Mouse (Mus musculus) urinary bladder, postnatal 14 days (tissue): ENCODE results near the gene Taok1.
"Not testable (repeated sequence)": the region's sequence is repeated elsewhere in the genome, so short reads cannot be mapped to it uniquely, and the experiment has no call there.

Experiments
- DNase-seq: peaks from one replicate; pipeline ENCODE4 v3.0.0; 2021; ENCODE audit warnings: low spot score

The Taok1 gene

DNA sequence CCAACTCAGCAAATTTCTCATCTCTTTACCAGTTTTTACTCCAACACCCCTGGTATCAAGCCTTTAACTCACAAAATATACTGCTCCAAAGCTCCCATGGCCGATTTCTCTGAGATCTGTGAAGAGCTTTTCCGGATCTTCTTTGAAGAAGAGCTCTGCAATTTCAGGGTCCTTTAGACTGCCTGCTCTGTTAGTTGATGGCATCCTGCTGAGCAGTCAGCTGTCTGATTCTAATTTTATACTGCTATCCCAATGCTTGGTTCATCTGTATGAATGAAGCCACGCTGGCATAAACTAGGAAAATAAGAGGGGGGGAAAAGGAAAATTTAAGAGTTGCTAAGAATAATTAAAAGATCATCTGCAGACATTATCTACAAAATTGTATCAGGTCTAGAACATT is 22.4 kb downstream of the Taok1 start:
- no peak for DNase-seq

DNA sequence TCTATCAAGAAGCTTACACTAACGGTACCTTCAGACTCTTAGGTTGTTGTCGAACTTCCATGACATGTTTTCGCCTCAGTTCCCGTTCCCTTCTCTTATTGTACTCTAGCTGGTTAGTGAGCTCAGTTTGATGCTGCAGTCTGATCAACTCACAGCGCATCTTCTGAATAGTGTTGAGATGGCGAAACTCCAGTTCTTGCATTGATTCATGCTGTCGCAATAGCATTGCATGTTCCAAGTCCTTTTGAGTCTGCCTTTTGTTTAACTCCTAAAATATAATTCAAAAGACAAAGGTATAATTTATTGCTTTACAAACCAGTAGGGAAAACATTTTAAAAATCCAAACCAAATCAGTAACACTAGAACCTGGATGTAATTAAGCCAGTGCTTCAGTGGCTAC is 62.4 kb downstream of the Taok1 start:
- DNase-seq: no peak

DNA sequence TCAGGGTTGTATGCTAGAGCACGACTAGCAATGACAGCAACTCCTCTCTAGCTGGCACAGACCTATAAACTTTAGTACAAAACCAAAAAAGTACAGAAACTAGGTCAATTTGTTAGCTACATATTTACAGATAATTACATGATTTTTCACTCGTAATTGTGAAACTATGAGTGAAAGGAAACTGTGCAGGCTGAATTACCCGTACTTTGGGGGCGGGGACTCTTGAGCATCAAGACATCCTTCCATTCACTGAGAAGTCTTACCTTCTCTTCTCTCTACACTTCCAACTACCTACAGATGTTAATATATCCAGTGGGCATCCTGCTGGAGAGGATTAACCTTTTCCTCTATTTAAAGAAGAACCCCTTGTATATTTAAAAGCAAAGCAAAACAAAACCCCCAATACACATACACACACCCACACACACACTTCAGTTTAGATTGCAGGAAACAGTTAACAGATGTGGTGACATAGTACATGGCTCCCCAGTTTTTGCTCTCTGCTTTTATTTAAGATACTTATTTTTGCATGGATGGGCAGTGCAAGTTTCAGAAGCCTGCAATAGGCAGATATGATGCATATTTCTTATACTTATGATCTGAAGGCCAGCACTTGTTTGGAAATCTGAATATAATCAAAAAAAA is 75.3 kb downstream of the Taok1 start:
- DNase-seq: no peak

DNA sequence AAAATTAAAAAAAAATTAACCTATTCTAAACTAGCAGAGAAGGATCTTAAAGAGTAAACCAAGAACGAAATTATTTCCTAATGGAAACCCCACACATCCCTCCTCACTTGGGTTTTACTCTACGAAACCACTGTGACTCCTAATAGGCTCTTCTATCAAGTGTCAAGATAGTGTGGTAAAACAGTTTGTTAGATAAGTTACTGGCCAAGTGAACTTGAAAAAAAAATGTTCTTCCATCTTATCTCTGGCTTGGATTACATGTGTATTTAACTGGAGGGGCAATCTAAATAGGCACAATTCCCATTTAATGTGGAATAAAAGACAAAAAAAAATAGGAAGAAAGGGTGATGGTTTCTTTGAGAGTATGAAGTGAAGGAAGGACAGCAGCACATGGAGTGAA is 76.8 kb downstream of the Taok1 start:
- DNase-seq: no peak

DNA sequence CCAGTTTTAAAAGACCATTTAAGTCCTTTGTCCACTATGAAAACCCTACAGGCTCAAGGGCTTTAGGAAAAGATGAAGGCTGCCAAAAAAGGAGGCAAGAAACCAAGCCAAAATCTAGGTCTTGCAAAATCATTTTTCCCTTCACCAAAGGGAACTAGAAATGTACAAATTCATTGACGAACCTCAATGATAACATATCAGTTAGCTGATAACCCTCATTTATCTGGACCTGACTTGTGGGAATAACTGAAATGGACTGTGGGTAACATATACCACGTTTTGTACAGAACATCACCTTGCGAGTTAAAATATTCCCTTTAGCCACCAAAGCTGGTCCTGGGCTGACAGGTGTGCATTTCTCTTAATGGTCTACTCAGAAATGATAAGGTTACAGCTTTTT is 78.0 kb downstream of the Taok1 start:
- no peak for DNase-seq

DNA sequence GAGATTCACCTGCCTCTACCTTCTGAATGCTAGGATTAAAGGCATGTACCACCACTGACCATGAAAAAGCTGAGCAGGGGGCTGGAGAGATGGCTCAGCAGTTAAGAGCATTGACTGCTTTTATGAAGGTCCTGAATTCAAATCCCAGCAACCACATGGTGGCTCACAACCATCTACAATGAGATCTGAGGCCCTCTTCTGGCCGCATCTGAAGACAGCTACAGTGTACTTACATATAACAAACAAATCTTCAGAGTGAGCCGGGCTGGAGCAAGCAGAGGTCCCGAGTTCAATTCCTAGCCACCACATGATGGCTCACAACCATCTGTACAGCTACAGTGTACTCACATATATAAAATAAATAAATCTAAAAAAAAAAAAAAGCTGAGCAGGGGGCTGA is 79.2 kb downstream of the Taok1 start:
- DNase-seq: not testable (repeated sequence)

DNA sequence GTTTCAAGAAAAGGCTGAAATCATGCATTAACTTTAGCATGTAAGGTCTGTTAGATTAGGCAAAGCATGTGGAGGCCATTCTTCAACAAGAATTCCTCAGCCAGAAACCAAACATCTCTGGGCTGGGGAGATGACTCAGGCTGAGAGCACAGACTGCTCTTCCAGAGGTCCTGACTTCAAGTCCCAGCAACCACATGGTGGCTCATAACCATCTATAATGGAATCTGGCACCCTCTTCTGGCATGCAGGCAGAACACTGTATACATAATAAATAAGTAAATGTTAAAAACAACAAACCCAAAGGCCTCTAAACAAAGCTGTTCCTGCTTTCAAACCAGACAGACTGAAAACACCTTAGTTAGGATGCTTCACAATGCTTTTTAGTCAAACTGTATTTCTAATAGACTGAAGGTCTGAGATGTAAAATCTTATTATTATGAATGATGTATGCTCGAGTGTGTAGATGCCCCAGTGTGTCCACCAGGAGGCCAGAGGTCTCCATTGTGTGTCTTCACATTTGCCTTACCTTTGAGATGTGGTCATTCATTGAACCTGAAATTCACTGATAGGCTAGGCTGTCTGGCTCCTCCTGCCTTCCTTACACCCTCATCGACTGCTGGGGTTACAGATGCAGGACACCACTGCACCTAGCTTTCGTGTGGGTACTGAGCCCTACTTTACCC is 81.7 kb downstream of the Taok1 start:
- no peak for DNase-seq

DNA sequence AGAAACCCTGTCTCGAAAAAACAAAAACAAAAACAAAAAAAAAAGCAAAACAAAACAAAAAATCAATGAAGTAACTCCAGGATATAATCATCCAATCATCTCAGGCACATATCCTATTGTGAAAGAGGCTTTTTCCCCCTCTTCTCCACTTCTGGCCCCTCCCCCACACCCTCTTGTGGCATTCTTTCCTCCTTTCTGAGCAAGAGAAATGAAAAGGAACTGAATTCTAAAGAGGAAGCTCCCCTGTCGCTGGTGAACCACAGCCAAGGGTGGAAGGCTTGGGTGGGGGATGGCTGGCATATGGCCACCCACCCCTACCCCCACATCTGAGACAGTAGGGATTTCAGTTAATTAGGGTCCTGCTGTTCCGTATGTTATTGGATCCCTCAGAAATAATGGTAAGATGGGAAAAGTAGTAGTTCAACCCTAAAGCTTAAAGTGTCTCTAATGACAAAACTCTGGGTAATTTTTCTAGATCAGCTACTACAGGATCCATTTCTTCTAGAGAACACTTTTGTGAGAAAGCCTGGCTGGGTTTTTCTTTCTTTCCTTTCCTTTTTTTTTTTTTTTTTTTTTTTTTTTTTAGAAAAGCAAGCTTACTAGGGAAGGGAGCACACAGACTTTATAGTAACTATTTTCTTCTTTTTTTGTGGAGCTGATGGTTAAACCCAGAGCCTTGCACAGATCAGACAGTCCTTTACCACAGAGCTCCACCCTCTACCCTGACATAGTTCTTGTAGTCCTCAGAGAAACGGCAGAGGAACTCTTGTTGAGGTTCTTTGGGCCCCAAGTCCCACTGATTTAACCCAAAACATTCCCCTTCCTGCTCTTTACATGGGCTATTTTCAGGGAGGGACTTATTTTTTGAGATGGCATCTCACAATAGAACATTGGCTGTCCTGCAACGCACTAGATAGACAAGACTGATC is 86.8 kb downstream of the Taok1 start:
- DNase-seq: peak; percentile 41

DNA sequence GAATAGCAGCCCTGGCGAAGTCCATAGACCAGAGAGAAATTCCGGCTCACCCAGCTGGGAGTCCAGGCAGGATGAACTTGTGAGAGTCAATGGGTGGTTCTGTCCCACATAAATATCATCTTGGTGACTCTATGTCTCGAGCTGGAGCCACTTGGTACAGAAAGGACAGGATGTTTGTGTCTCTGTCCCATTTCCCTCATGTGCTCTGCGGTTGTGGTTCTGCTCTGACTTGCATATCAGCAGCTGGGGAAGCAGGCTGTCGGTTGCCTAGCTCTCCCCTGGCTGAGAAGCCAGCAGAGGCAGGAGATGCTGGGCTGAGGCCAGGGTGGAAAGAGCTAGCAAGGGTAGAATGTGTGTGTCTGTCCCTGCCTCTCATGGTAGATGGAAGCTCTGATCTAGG is 88.6 kb downstream of the Taok1 start, which contains the start of gene Gm10392:
Gene Gm10392, minus strand, starts transcription at position 156 of the 400 bp plus-strand sequence.
- no peak for DNase-seq

DNA sequence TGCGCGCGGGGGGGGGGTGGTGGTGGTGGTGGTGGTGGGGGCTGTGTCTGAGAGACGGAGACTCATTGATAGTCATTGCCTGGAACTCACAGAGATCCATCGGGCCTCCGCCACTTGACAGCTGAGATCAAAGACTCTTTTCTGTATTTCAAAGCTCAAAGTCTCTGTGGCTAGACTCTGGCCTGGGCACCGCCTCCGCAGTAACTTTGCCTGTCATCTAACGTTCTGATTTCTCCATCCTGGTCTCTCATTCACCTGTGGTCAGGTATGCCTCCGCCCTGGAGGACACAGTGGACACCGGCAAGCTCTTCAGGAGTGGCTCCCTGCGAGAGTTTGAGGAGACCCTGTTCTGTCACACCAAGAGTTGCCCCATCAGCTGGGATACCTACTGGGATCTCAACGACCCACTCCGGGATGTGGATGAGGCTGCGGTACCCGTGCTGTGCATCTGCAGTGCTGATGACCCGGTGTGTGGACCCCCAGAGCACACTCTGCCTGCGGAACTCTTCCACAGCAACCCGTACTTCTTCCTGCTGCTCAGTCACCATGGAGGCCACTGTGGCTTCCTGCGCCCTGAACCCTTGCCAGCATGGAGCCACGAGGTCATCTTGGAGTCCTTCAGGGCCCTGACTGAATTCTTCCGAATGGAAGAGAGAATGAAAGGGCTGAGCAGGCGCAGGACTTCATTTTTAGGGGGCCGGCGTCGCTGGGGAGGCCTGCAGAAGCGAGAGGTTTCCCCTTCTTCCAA is 89.4 kb downstream of the Taok1 start:
- no peak for DNase-seq

DNA sequence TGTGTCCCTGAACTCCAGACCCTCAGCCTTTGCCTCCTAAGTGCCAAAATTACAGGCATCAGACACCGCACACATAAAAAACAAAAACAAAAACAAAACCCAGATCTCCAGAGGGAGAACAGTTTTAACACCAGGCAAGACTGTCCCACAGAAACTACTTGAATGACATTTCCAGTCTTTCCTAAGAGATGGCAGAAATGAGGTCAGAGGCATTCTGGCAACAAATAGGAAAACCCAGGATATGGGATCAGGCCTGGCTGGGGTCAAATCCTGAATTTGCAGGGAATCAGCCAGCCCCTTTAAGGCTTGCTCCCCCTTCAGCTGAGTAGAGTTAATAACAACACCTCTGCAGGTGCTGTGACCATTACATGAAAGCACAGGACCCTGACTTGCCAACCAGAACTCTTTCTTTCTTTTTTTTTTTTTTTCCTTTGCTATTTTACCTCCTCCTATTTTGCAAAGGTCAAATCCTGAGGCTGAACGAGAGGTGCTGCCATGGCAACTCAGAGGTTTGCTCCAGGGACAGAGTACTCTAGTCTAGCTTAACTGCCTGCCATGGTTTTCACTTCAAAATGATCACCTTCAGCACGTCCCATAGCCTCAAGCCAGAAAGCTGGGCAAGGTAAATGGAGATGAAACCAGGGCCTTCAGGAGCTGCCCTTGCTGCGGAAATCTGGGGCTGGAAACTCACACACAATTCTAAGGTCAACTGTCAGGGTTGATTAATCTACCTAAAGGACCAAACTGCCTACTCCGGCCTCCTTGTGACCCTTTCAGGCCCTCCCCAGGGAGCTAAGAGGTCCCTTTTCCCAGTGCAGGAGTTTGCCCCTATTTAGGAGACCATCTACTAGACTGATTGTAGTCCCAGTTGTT is 90.8 kb downstream of the Taok1 start:
- DNase-seq: no peak

DNA sequence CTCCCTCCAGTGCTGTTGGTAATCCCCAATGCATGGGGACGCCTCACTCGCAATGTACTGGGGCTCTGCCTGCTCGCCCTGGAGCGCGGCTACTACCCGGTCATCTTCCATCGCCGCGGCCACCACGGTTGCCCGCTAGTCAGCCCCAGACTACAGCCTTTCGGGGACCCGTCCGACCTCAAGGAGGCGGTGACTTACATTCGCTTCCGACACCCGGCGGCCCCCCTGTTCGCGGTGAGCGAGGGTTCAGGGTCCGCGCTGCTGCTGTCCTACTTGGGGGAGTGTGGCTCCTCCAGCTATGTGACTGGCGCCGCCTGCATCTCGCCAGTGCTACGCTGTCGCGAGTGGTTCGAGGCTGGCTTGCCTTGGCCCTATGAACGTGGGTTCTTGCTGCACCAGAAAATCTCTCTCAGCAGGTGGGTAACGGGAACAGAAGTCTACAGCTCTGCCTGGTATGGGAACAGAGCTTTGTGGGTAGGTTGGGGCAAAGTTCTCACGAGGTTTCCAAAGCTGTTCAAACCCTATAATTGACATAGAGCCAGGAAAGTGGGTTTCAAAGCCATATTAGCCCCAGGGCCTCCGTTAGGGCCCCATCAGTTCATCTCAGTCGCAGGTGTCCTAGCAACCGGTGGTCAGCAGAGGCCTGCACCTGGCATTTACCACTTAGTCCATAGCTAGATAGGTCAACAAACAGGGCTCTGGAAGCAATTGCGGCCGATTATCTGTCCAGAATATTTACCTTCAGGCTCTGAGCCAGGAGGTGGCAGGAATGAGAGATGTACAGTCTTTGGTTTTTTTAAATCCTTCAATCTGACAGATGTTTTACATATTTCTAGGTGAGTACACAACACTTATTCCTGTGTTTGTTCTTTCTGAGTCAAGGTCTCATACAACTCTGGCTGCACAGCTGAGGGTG is 91.7 kb downstream of the Taok1 start, which contains the start of gene Trp53i13:
Gene Trp53i13, minus strand, starts transcription at position 344 of the 916 bp plus-strand sequence.
- DNase-seq: peak; percentile 12

DNA sequence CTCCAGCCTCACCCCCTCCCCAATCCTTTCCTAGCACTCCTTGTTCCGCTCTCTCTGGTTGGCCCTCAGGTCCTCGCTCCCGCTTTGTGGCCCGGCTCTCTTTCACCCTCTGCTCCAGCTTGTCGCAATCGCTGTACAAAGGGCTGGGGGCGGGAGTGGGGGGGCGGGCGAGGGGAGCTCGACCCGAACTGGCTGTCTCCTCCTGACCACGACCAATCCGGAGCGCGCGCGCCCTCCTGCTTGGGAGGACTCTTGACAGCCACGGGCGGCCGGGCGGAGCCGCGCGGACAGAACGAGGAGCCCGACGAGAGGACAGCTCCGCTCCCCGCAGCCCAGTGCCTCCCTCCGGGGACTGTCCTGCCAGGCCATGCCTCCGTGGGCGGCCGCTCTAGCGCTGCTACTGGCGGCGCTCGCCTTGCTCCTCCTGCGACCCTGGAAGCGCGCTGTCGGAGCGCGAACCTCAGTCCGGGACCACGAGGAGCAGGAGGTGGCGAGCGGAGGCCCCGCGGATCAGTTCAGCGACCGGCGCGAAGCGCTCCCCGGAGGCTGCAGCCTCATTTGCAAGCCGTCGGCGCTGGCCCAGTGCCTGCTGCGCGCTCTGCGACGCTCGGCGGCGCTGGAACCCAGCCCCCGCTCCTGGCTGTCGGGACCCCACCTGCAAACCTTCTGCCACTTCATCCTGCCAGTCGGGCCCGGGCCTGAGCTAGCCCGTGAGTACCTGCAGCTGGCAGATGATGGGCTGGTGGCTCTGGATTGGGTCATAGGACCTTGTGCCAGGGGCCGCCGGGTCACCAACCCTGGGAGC is 92.6 kb downstream of the Taok1 start, which contains the start of gene Abhd15:
Gene Abhd15, plus strand, starts transcription at position 290 of the 805 bp plus-strand sequence.
- DNase-seq: peak; percentile 79

DNA sequence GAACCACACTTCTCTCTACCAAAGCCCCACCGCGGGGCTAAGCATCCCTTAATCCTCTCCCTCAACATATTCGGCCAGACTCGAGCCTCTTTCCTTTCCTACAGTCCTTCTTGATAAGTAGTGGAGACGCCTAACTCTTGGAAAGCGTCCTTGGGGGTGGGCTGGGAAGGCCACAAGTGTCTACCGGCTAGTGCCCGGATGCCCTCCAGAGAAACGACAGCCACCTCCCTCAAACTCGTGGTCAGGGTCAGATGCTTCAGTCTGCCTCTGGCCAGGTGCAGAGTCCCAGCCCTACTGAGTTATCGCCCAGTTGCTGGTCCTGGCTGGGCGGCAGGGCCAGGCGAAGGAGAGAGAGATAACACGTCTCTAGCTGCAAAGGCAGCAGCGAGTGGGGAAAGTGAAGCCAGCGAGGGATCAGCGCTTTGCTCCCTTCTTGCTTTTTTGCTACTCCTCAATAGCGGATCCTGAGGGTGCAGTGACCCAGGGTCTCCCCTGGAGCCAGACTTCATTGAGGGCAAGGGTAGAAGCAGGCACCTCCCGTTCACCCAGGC is 93.3 kb downstream of the Taok1 start:
- no peak for DNase-seq

DNA sequence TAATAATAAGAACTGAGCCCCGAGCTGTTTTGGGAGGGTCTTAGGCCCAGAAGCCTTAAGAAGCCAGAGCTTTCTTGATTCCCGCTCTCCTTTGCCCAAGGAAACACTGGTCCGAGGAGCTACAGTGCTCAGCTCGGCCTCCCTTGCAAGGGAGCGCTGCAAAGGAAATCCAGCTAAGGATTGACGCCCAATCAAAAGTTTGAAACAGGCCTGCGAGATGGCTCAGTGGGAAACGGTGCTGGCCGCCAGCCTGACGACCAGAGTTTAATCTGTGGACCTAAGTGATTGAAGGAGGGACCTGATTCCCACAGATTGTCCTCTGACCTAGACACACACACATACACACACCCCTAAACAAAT is 93.8 kb downstream of the Taok1 start:
- DNase-seq: no peak

DNA sequence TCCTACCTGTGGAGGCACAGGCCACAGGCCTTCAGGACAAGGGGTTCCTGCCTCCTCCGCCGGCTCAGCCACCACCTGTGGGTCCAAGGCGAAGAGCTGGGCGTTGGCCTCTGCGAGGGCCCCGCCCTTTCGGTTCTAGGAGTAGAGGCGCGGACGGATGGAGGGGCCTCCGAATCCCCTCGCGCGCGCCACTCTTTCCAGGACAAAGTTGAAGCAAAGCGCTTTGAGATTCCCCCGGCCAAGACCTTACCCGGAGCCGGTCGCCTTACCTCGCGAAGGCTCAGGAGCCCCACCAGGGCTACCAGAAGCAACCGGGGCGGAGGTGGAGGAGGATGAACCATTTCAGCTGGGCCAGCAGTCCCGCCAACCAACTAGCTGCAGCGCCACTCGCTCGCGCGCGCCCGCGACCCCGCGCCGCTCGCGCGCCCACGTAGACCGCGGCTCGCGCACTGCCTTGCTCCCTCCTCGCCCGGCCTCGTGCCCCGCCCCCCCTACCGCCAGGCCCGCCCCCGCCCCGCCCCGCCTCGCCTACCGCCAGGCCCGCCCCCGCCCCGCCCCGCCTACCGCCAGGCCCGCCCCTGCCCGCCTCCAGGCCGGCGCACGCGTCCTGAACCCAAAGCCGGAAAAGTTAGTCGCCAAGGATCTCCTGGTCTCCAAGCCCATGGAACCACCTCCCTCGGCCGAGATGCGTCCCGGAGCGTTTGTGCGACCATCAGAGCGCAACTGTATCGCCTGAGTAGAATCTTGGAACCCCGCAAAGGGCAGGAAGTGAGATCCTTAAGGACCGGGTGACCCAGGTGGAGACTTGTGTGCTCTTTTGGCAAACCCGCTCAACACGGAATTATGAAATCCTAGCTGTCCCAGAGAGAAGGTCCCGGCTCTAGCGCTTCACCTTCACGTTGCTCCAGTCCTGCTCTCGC is 94.5 kb downstream of the Taok1 start:
- peak; percentile 88 for DNase-seq

DNA sequence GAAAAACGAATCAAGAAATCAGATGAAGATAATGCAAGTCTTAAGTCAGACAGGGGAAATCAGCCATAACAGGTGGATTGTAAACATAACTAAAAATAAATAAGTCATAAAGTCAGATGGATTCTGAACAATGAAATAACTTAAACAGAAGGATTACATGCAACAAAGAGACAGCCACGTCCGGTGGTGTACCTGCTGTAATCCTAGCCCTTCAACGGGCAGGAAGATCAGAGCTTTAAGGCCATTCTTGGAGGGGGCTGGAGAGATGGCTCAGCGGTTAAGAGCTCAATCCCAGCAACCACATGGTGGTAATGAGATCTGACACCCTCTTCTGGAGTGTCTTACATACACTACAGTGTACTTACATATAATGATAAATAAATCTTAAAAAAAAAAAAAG is 96.3 kb downstream of the Taok1 start:
- no peak for DNase-seq
